Mouse (Mus musculus) liver, adult (tissue): ENCODE measurements around the gene Gna12.

ENCODE experiments used
- GATA4 ChIP-seq: IDR thresholded peaks from 2 replicates; pipeline ENCODE4 v1.6.1; 2014; ENCODE audit warnings: mild to moderate bottlenecking, low read length; ENCODE audit not compliant: insufficient replicate concordance

Gene Gna12

GRCm38 (mm10) chr5:140731040-140731797 lies 99.0 kb downstream of the Gna12 start:
- no peak for TF ChIP-seq GATA4

GRCm38 (mm10) chr5:140726946-140727740 lies 103.1 kb downstream of the Gna12 start:
- TF ChIP-seq GATA4, result no peak

- no peak for TF ChIP-seq GATA4
These were observed 104.0 kb downstream of the Gna12 start for GRCm38 (mm10) chr5:140726062-140726839.

- no peak for TF ChIP-seq GATA4
These were observed 106.4 kb downstream of the Gna12 start, which contains the start of gene Amz1 for GRCm38 (mm10) chr5:140723822-140724221. Gene Amz1, plus strand, starts transcription at chr5:140724127.

- no peak for TF ChIP-seq GATA4
These were observed 108.1 kb downstream of the Gna12 start for GRCm38 (mm10) chr5:140722121-140722520.

- no peak for TF ChIP-seq GATA4
These were observed 109.5 kb downstream of the Gna12 start for GRCm38 (mm10) chr5:140720773-140721172.

- no peak for TF ChIP-seq GATA4
These were observed 119.2 kb downstream of the Gna12 start for GRCm38 (mm10) chr5:140711040-140711439.

GRCm38 (mm10) chr5:140710315-140710714 lies 119.9 kb downstream of the Gna12 start:
- TF ChIP-seq GATA4, result no peak
